Comparison of ENCODE assay signal across 14 mouse cellular contexts in the genomic region with DNA sequence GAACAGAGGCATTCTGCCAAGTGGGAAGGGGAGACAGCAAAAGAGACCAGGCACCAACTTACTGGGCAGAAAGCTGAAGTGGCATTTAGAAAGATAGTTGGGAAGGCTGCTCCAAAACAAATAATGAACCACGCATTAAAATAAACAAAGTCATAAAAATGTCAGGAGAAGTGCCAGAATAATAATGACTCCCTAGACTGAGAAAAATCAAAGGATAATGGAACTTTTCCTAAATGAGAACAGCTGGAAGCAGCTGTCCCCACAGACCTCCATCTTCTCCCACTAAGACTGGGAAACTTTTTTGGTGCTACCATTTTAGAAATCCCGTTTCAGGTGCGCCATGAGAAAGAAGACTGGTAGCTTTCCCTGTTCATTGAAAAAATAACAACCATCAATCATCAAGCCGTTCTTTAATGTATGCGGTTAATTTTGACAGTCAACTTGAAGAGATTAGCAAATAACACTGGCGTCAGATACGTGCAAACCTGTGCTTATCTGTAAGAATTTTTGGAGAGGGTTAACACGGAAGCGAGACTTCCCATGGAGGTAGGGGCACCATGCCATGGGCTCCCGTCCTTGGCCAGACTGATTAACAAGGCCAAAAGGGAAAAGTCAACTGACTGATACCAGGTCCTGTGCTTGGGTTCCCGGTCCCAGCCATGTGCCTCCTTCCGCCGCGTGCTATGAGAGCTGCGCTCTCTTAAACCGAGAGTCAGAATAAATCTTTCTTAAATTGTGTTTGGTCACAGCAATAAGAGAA.
DNase-seq lines count a peak whose midpoint lies in the region; ATAC-seq and TF ChIP-seq lines count a peak whose summit lies in the region.
"Had no signal": no experiment of that assay in that cellular context is flagged by ENCODE, and none has a peak within 500 bp of the region (broad histone marks: within the 10 kb centered on the region; RNA-seq: fewer than 3 reads in every experiment).

No protein-coding gene starts in this region.

- ATAC-seq in hindbrain, postnatal 0 days = no peak
- ATAC-seq in hindbrain, embryonic 13.5 days (ENCODE audit: low FRiP score) = no peak
- no peak for ATAC-seq in stomach, embryonic 14.5 days (ENCODE audit: insufficient number of reproducible peaks, insufficient read depth, low FRiP score, low read depth)
- ATAC-seq in forebrain, embryonic 11.5 days (replicated peaks; ENCODE audit: low FRiP score) = no peak
- ATAC-seq: midbrain, embryonic 15.5 days had no signal

- no peaks in the 10 kb centered on the region for H3K27me3 ChIP-seq in hindbrain, postnatal 0 days (ENCODE audit: insufficient read depth, low read length)
- no peaks in the 10 kb centered on the region for H3K27me3 ChIP-seq in hindbrain, embryonic 13.5 days
- H3K27me3 ChIP-seq in stomach, embryonic 14.5 days (ENCODE audit: control insufficient read depth, insufficient read depth, low read length) = no peaks in the 10 kb centered on the region
- no peaks in the 10 kb centered on the region for H3K27me3 ChIP-seq in forebrain, embryonic 11.5 days (ENCODE audit: control insufficient read depth, insufficient read depth, low read length)
- H3K27me3 ChIP-seq: hindbrain, embryonic 12.5 days; limb, embryonic 13.5 days; midbrain, embryonic 15.5 days had no signal

- H3K9me3 ChIP-seq in hindbrain, postnatal 0 days (ENCODE audit: low read length) = no peaks in the 10 kb centered on the region
- no peaks in the 10 kb centered on the region for H3K9me3 ChIP-seq in hindbrain, embryonic 13.5 days
- no peaks in the 10 kb centered on the region for H3K9me3 ChIP-seq in stomach, embryonic 14.5 days (ENCODE audit: control insufficient read depth, low read depth, low read length)
- no peaks in the 10 kb centered on the region for H3K9me3 ChIP-seq in forebrain, embryonic 11.5 days (ENCODE audit: control insufficient read depth, low read length)
- H3K9me3 ChIP-seq: embryonic facial prominence, embryonic 10.5 days; hindbrain, embryonic 12.5 days; limb, embryonic 13.5 days; midbrain, embryonic 15.5 days had no signal

- TF ChIP-seq CTCF in hindbrain, postnatal 0 days (IDR thresholded peaks at IDR 0.05; ENCODE audit: low read depth) = no peak

- H3K4me3 ChIP-seq in hindbrain, postnatal 0 days (ENCODE audit: low read length) = no peak overlapping the region
- no peak overlapping the region for H3K4me3 ChIP-seq in hindbrain, embryonic 13.5 days
- 0 out of 2 replicates have a peak overlapping the region, but pooled peaks have one; percentile 0 for H3K4me3 ChIP-seq in stomach, embryonic 14.5 days (ENCODE audit: low read depth, low read length)
- H3K4me3 ChIP-seq in forebrain, embryonic 11.5 days (ENCODE audit: low read depth, low read length) = no peak overlapping the region
- H3K4me3 ChIP-seq: embryonic facial prominence, embryonic 10.5 days; hindbrain, embryonic 12.5 days; limb, embryonic 13.5 days; midbrain, embryonic 15.5 days had no signal

- no peaks in the 10 kb centered on the region for H3K36me3 ChIP-seq in hindbrain, postnatal 0 days (ENCODE audit: insufficient read depth, low read length)
- no peaks in the 10 kb centered on the region for H3K36me3 ChIP-seq in hindbrain, embryonic 13.5 days
- H3K36me3 ChIP-seq in stomach, embryonic 14.5 days (ENCODE audit: control insufficient read depth, insufficient read depth, low read length) = no peaks in the 10 kb centered on the region
- no peaks in the 10 kb centered on the region for H3K36me3 ChIP-seq in forebrain, embryonic 11.5 days (ENCODE audit: control insufficient read depth, insufficient read depth, low read length)
- H3K36me3 ChIP-seq: embryonic facial prominence, embryonic 10.5 days; hindbrain, embryonic 12.5 days; limb, embryonic 13.5 days; midbrain, embryonic 15.5 days had no signal

- H3K4me1 ChIP-seq in hindbrain, postnatal 0 days (ENCODE audit: insufficient read depth, low read length) = 0 out of 2 replicates have a peak, but pooled peaks cover 6% of the 10 kb centered on the region
- peaks cover 9% of the 10 kb centered on the region for H3K4me1 ChIP-seq in hindbrain, embryonic 13.5 days (replicated peaks)
- H3K4me1 ChIP-seq in stomach, embryonic 14.5 days (ENCODE audit: control insufficient read depth, insufficient read depth, low read length) = peaks cover 5% of the 10 kb centered on the region; the same call in 1 of the 2 replicates
- H3K4me1 ChIP-seq in forebrain, embryonic 11.5 days (replicated peaks; ENCODE audit: control insufficient read depth, insufficient read depth, low read length) = no peaks in the 10 kb centered on the region
- H3K4me1 ChIP-seq: embryonic facial prominence, embryonic 10.5 days; hindbrain, embryonic 12.5 days; limb, embryonic 13.5 days; midbrain, embryonic 15.5 days had no signal

- DNase-seq in adrenal gland, postnatal 10 days = peak; percentile 10
- DNase-seq in adrenal gland, adult 18-20 months (ENCODE audit: low spot score in 2 of 2) = no peak
- DNase-seq in hindbrain, postnatal 0 days (ENCODE audit: low spot score) = no peak
- DNase-seq in kidney, postnatal 10 days = peak; percentile 68
- no peak for DNase-seq in forebrain, embryonic 11.5 days (ENCODE audit: low spot score)
- no peak for DNase-seq in embryo, embryonic 11 days
- DNase-seq: cerebellum, adult 8-10 months; gastrocnemius, postnatal 36 days had no signal

- no peak overlapping the region for H3K27ac ChIP-seq in hindbrain, postnatal 0 days
- no peak overlapping the region for H3K27ac ChIP-seq in hindbrain, embryonic 13.5 days
- H3K27ac ChIP-seq in stomach, embryonic 14.5 days (ENCODE audit: low read length) = no peak overlapping the region
- H3K27ac ChIP-seq in forebrain, embryonic 11.5 days (ENCODE audit: low read depth, low read length) = no peak overlapping the region
- H3K27ac ChIP-seq: embryonic facial prominence, embryonic 10.5 days; hindbrain, embryonic 12.5 days; limb, embryonic 13.5 days; midbrain, embryonic 15.5 days had no signal

- H3K9ac ChIP-seq in hindbrain, postnatal 0 days (replicated peaks; ENCODE audit: low read length) = no peak overlapping the region
- H3K9ac ChIP-seq in hindbrain, embryonic 13.5 days = no peak overlapping the region
- no peak overlapping the region for H3K9ac ChIP-seq in stomach, embryonic 14.5 days (replicated peaks; ENCODE audit: low read depth, low read length)
- H3K9ac ChIP-seq in forebrain, embryonic 11.5 days (ENCODE audit: low read length) = no peak overlapping the region
- H3K9ac ChIP-seq: hindbrain, embryonic 12.5 days; limb, embryonic 13.5 days; midbrain, embryonic 15.5 days had no signal

- WGBS in hindbrain, postnatal 0 days = 76% methylated on average over 16 of the region's 16 CpGs
- WGBS in hindbrain, embryonic 13.5 days = 85% methylated on average over 16 of the region's 16 CpGs
- whole genome bisulfite sequencing in stomach, embryonic 14.5 days = 59% methylated on average over 16 of the region's 16 CpGs
- WGBS in forebrain, embryonic 11.5 days = 91% methylated on average over 16 of the region's 16 CpGs

- peak overlapping the region; percentile 46; the same call in 1 of the 2 replicates for H3K4me2 ChIP-seq in hindbrain, postnatal 0 days (ENCODE audit: low read depth, low read length)
- H3K4me2 ChIP-seq in hindbrain, embryonic 13.5 days = no peak overlapping the region
- peak overlapping the region; percentile 23 for H3K4me2 ChIP-seq in stomach, embryonic 14.5 days (replicated peaks; ENCODE audit: low read depth, low read length)
- H3K4me2 ChIP-seq in forebrain, embryonic 11.5 days (ENCODE audit: low read depth, low read length, severe bottlenecking) = no peak overlapping the region
- H3K4me2 ChIP-seq: hindbrain, embryonic 12.5 days; limb, embryonic 13.5 days; midbrain, embryonic 15.5 days had no signal

Comparison
In these comparisons a context has a peak if more than half of its experiments do, and no peak if none do; other contexts are left out.
1. DNase-seq: peak in adrenal gland, postnatal 10 days (single experiment) and kidney, postnatal 10 days (single experiment); none in adrenal gland, adult 18-20 months (0 of 2), hindbrain, postnatal 0 days (single experiment), forebrain, embryonic 11.5 days (single experiment) and embryo, embryonic 11 days (single experiment).
2. H3K4me2 ChIP-seq: peak in hindbrain, postnatal 0 days (single experiment) and stomach, embryonic 14.5 days (single experiment); none in hindbrain, embryonic 13.5 days (single experiment) and forebrain, embryonic 11.5 days (single experiment).